Mouse (Mus musculus) lung, adult 2 months (tissue): ENCODE measurements around the gene Yipf6.
A peak's percentile ranks its signal among the peaks of the same experiment; 100 is the strongest.
"Not testable (repeated sequence)": the region's sequence is repeated elsewhere in the genome, so short reads cannot be mapped to it uniquely, and the experiment has no call there.

Source experiments
- CTCF ChIP-seq: fragments of 200-500 bp; IDR thresholded peaks from 2 replicates; pipeline ENCODE4 v1.5.1; 2011; ENCODE audit warnings: mild to moderate bottlenecking, low read length, control low read depth; ENCODE audit not compliant: insufficient read depth
- POLR2A ChIP-seq: fragments of 200-500 bp; IDR thresholded peaks from 2 replicates; pipeline ENCODE4 v1.6.1; 2011; ENCODE audit warnings: low read depth, mild to moderate bottlenecking, control low read depth, low read length, borderline replicate concordance; ENCODE audit errors: extremely low read depth

- 0 out of 2 replicates have a peak, but pooled peaks have one; percentile 16 for TF ChIP-seq CTCF
- not testable (repeated sequence) for TF ChIP-seq POLR2A
These were observed 50.5 kb downstream of the Yipf6 start for GRCm38 (mm10) chrX:98986611-98987010.
